Mouse (Mus musculus) heart, postnatal 25 days (tissue): Measurements from ENCODE around the gene Sf3b3. TPM values are rescaled to one million over a fixed set of nuclear protein-coding genes. Genes with fewer than 3 reads are reported as not detected.
"Not testable (repeated sequence)": the region's sequence is repeated elsewhere in the genome, so short reads cannot be mapped to it uniquely, and the experiment has no call there.

Experiments
- DNase-seq: peaks from one replicate; pipeline ENCODE4 v3.0.0; 2022; ENCODE audit warnings: low spot score
- intact Hi-C: fragments of 180-260 bp; cut with DNase I; formaldehyde crosslinking; loops from one replicate; pipeline ENCODE4 v1.15.1; 2025
- total RNA-seq, 2 experiments: library from RNA; stranded (reverse); gene quantifications; 2 replicates each; pipeline ENCODE4 v1.2.3; 2021

Sf3b3 gene
- total RNA-seq, 2 experiments from 2014 or later = 39.7 to 42.4 TPM

DNA sequence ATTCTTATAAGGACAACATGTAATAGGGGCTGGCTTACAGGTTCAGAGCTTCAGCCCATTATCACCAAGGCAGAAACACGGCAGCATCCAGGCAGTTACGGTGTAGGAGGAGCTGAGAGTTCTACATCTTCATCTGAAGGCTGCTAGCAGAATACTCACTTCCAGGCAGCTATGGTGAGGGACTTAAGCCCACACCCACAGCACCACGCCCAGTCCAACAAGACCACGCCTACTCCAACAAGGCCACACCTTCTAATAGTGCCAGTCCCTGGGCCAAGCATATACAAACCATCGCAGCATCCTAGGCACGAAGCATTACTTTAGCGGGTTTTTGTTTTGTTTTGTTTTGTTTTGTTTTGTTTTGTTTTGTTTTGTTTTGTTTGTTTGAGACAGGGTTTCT is 60.1 kb downstream of the Sf3b3 start:
- intact Hi-C loops, DNase-seq: not testable (repeated sequence)

DNA sequence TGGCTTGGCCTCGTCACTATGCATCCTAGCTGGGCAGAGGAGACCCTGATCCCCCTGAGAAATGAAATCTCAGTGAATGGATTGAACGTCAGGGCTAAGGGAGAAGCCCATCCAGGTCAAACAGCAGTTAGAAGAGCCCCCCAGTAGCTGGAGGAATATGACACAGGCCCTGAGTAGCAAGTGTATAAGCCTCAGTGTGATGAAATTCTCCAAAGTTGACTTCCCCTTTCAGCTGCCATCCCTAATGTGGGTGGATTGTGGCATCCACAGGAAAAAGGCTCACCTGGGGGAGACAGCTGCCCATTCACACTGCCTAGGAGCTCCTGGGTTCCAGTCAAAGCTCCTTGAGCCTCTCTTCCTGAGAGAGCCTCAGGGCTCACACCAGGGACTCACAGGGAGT is 61.2 kb downstream of the Sf3b3 start:
- DNase-seq = no peak
- intact Hi-C loops = no loop called here

DNA sequence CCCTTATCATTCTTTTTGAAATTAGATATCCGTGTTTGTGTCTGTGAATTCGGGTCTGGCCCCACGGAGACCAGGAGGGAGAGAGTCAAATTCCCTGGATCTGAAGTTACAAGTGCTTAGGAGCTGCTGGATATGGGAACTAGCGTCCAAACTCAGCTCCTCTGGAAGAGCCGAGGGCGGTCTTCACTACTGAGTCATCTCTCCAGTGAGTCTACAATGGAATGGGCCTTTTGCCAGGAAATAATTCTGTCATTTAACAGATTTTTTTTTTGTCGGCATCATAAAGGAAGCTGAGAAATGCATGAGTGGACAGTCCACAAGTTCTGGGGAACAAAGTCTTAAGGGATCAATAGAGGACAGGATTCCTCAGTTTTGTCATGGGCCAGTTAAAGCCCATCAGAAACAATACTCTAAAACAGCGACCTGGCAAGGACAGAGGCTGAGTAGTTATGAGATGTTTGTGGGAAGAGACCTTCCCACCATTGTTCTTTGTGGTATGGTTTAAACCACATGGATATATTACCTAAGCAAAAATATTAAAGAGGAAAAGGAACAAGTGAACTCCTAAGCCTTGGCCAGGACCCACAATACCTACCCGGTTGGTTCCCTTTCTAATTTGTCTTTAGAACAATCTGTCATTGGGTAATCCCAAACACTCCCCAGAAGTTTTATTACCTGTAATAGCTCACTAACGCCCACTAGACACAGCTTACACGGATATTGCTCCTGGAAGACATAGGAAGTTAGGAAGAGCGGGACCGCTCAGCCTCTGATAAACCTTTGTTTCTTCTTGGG is 66.5 kb downstream of the Sf3b3 start:
- no peak for DNase-seq
- intact Hi-C loops = no loop called here

DNA sequence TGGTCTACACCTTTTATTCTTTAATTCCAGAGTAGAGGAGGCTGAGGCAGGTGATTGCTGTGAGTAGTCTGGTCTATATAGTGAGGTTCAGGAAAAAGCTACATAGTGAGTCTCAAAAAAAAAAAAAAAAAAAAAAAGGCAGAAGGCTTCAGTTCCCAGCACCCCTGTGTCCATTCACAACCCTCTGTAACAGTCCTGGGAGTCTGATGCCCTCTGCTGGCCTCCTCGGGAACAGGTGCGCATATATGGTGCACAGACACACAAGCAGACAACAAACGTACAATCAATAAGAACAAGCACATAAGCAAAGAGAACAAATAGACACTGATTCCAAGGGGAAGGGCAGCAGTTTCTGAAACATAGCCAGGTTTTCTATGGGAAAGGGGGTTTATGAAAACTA is 70.3 kb downstream of the Sf3b3 start:
- intact Hi-C loops = no loop called here
- no peak for DNase-seq

DNA sequence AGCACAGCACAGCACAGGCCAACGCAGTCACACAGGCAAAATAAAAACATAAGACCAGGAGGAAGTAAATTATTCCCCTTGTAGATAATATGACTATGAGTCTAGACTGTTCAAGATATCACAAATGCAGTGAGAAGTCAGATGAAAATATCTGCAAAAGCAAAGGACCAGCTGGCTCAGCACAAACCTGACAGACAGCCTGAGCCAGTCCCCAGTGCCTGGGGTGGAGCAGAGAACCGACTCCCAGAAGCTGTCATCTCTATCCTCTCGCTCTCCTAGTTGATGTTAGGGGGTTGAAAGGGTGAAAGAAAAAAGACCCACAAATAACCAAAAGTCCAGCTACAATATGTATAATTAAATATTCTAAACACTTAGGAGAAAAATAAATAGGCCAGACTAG is 70.9 kb downstream of the Sf3b3 start:
- intact Hi-C loops = no loop called here
- no peak for DNase-seq

DNA sequence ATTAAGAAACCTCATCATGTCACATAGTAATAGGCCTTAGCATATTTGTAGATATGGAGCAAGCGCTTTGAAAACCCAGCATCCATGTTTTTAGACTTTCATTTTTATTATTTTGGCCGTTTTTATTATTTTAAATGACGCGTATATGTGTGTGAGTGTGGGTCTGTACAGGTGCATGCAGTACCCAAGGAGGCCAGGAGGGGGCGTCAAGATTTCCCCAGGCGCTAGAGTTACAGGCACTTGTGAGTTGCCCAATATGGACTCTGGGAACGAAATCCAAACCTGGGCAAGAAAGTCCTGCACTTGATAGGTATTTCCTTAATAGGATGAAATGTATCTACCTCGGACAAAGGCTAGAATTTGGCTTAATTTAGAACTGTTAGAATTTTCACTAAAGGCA is 71.3 kb downstream of the Sf3b3 start:
- no peak for DNase-seq
- intact Hi-C loops = no loop called here

DNA sequence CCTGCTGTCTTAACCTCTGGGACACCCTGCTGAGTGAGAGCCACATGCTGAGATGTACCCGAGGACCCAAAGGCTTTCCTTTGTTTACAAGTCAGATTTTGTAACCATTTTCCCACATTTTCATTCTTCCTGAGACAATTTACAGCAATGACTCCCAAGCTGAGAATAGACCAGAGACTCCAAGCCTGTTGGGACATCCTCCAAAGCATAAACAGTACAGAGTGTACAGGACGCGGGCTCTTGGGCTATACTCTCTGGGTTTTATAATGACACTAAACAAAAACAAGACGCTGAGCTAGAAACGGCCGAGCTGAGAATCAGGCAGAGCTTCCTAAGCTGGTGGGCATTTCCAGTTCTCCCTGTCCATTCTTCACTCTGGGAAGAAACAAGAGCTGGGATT is 71.9 kb downstream of the Sf3b3 start:
- intact Hi-C loops = no loop called here
- no peak for DNase-seq

DNA sequence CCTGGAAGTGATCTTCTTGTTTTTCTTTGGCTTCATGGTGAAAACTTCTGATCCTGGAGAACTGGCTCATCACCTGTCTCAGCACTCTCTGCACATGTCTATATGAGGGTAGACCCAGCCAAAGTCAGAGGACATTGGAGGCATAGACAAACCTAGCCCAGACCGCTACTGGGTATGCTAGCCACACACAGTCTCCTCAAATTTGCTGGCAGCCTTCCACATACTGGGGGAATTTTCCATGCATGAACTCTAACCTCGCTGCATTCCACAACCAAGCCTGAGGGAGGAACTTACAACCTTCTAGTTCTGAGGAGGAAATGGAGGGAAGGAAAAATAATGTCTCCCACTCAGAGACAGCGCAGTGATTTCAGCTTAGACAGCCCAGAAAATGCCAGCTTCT is 72.5 kb downstream of the Sf3b3 start:
- intact Hi-C loops = no loop called here
- DNase-seq = no peak

DNA sequence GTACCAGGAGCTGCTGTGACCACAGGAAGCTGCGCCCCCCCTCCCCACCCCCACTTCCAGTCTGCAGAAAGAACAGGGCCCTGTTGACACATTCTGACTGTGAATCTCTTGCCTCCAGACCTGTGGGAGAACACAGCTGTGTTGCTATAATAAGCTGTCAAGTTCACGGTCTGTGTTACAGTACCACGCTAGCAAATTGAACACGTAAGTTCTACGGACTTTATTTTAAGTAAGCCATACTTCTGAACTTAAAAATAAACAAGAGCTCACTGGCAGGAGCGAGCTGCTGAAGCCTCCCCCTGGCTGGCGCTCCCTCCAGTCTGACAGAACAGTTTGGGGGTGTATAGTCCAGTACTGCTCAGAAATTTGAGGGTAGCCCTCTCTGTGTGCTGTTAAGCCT is 74.1 kb downstream of the Sf3b3 start:
- DNase-seq = no peak
- intact Hi-C loops = no loop called here

DNA sequence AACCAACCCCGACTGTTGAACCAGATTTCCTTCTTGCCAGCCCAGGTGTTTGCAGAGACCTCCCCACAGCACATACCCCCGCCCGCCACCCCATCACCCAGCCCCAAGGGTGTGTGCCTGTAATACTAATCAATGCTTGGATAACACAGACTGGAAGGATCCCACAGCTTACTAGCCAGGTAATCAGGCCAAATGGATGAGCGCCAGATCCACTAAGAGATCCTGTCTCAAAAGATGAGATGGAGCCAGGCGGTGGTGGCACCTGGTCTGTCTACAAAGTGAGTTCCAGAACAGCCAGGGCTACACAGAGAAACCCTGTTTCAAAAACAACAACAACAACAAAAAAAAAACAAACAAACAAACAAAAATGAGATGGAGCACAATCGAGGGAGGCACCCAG is 79.3 kb downstream of the Sf3b3 start:
- DNase-seq = no peak
- intact Hi-C loops = no loop called here

DNA sequence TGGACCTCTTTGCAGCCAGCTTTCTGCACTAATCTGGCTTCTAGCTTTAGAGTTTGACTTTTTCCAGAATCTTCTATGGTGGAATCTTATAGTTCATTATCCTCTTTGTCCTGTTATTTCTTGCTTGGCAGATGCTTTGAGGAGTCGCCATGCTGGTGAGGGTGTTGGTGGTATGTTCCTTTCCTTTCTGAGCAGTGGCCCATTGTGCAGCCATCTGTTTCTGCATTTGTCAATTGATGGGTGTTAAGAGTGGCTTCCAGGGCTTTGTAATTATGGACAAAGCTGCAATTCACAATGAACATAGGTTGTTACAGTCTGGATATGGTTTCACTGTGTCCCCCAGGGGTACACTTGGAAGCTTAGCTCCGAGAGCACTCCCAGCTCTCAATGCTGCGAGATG is 81.9 kb downstream of the Sf3b3 start:
- intact Hi-C loops = no loop called here
- DNase-seq = no peak

DNA sequence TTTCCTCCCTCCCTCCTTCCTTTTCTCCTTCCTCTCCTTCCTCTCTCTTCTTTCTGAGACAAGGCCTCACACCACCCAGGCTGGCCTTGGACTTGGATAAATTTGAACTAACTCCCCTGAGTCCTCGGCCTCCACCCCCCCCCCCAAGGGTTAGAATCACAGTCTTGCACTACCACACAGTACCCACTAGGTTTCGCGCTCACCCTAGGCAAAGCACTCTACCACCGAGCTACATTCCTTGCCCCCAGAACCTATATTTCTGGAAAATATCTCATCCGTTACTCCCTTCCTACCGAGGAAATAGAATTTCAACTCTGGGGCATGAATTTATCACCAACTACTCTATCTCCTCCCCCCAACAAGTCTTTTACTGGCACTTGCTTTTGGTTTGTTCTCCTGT is 84.6 kb downstream of the Sf3b3 start:
- intact Hi-C loops = no loop called here
- no peak for DNase-seq

DNA sequence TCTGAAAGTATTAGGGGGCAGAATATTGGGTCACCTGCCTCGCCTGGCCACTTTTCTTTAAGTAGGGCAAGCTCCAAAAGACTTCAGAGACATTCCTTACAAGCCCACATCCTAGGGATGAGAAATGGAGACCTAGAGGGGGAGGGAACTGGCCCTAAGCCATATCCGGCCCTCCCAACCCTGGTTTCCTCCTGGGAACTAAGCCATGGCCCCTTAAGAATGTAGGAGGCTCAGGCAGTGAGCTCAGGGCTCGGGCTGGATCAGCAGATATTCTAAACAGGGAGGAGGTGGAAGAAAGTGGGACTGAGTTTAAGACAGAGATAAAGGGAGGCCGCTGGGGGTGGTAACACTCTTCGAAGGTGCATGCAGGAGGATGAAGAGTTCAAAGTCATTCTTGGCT is 85.4 kb downstream of the Sf3b3 start:
- intact Hi-C loops = no loop called here
- DNase-seq = peak; percentile 53

DNA sequence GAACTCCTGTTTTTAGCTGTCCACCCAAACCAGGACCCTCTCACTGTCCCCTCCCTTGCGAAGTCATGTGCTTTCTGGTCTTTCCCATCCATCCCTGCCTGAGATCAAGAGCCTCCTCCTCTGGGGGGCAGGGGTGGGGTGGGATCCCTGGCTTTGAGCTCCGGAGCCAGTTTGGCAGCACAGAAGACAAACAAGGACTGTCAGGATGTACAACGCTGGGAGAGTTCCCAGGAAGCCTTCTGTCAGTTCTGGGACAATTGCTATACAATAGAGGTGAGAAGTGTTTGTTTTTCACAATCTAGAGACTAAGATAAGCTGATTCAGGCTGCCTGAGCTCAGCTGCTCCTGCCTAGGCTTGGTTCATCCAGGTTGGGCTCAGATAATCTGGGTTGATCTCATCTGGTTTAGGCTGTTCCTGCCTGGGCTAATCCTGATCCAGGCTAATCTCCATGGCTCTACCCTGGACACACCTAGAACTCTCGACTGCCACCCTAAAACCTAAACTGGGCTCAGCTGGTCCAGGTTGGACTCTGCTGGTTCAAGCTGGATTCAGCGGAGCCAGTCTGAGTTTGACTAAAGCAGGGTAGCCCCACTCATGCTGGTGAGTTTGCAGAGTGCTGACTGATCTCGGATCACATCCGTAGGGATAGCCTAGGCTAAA is 86.2 kb downstream of the Sf3b3 start:
- DNase-seq = no peak
- intact Hi-C loops = no loop called here

Other genes with a start within 250 kb of the Sf3b3 start
- gene Vac14, start 228.2 kb downstream of the Sf3b3 start, total RNA-seq = 10 to 100 TPM; 14.7 to 15.3 TPM
- gene Mtss1l, start 125.3 kb downstream of the Sf3b3 start, total RNA-seq = 10 to 100 TPM; 33.8 to 36.1 TPM
- gene Il34, start 40.9 kb downstream of the Sf3b3 start, total RNA-seq = 1 to 10 TPM; 7.2 TPM
- gene Cog4, start 187 bp downstream of the Sf3b3 start, total RNA-seq = 10 to 100 TPM; 69.6 to 73.7 TPM
- gene Fuk, start 55.7 kb upstream of the Sf3b3 start, total RNA-seq = 1 to 10 TPM; 4.6 to 5.4 TPM
- 10 to 100 TPM; 22.9 to 29.4 TPM for gene St3gal2, start 73.1 kb upstream of the Sf3b3 start, total RNA-seq
- gene Ddx19a, start 151.0 kb upstream of the Sf3b3 start, total RNA-seq = 10 to 100 TPM; 33.2 to 33.3 TPM
- gene Ddx19b, start 185.0 kb upstream of the Sf3b3 start, total RNA-seq = 10 to 100 TPM; 10.7 to 11.0 TPM
- gene Aars, start 186.4 kb upstream of the Sf3b3 start, total RNA-seq = 10 to 100 TPM; 31.4 to 34.5 TPM
- gene Exosc6, start 209.6 kb upstream of the Sf3b3 start, total RNA-seq = not detected
- under 1 TPM; 0.75 to 0.94 TPM for gene Clec18a, start 245.6 kb upstream of the Sf3b3 start, total RNA-seq
- gene Pdpr, start 247.8 kb upstream of the Sf3b3 start, total RNA-seq = 10 to 100 TPM; 92.4 to 93.0 TPM